Mouse (Mus musculus): ENCODE data around the gene Thg1l. TPM values are rescaled to one million over a fixed set of nuclear protein-coding genes. Genes with fewer than 3 reads are reported as not detected.

Thg1l gene
- polyA plus RNA-seq (2012; rRNA removed): 12.7 and 14.4 TPM in 2 replicates

GRCm38 (mm10) chr11:45955127-45955627 lies at the start of gene Thg1l:
Thg1l (minus strand) TSS chr11:45955494.

GRCm38 (mm10) chr11:45979946-45980892 lies 24.9 kb upstream of the Thg1l start, which contains the start of gene Sox30:
Sox30 (plus strand) TSS chr11:45980310.

GRCm38 (mm10) chr11:45944643-45945156 lies 10.6 kb downstream of the Thg1l start, which contains the start of gene Lsm11:
Lsm11 (minus strand) TSS chr11:45944935.

Other genes with a start within 250 kb of the Thg1l start
- gene Clint1, start 103.4 kb downstream of the Thg1l start, polyA plus RNA-seq (2012; rRNA removed): 58.3 and 62.7 TPM in 2 replicates
- gene Lsm11, start 10.6 kb downstream of the Thg1l start, polyA plus RNA-seq (2012; rRNA removed): 18.1 and 18.6 TPM in 2 replicates
- gene Sox30, start 24.8 kb upstream of the Thg1l start, polyA plus RNA-seq (2012; rRNA removed): 0.31 and 0.53 TPM in 2 replicates
- gene Gm12166, start 96.8 kb upstream of the Thg1l start, polyA plus RNA-seq (2012; rRNA removed): 6.2 and 7.4 TPM in 2 replicates
- gene Adam19, start 100.5 kb upstream of the Thg1l start, polyA plus RNA-seq (2012; rRNA removed): 16.3 and 21.8 TPM in 2 replicates
- 0.28 and 0.58 TPM in 2 replicates for gene Nipal4, start 211.0 kb upstream of the Thg1l start, polyA plus RNA-seq (2012; rRNA removed)

Measured in central nervous system, embryonic 14 days (tissue).